Mouse (Mus musculus) ES-Bruce4 (cell line): ENCODE results near the gene Traf2. TPM values are rescaled to one million over a fixed set of nuclear protein-coding genes. Genes with fewer than 3 reads are reported as not detected.

ENCODE experiments used
- H3K27ac ChIP-seq: 2 replicates; pipeline ENCODE4 v1.5.1; 2012; ENCODE audit warnings: low read length, inconsistent platforms; ENCODE audit not compliant: insufficient read depth
- H3K27me3 ChIP-seq: 2 replicates; pipeline ENCODE4 v1.6.1; 2012; ENCODE audit warnings: mild to moderate bottlenecking, low read length, inconsistent platforms; ENCODE audit not compliant: control insufficient read depth, poor library complexity, insufficient read depth, severe bottlenecking
- H3K36me3 ChIP-seq: 2 replicates; pipeline ENCODE4 v1.6.1; 2012; ENCODE audit warnings: inconsistent platforms, mild to moderate bottlenecking, low read length, moderate library complexity; ENCODE audit not compliant: control insufficient read depth, poor library complexity, insufficient read depth, severe bottlenecking
- H3K4me1 ChIP-seq: one replicate; pipeline ENCODE4 v1.8.1; 2011; ENCODE audit warnings: low read length; ENCODE audit not compliant: control insufficient read depth, insufficient read depth
- H3K4me3 ChIP-seq: 2 replicates; pipeline ENCODE4 v1.5.1; 2011; ENCODE audit warnings: low read depth, mild to moderate bottlenecking, low read length
- H3K9ac ChIP-seq: 2 replicates; pipeline ENCODE4 v1.6.1; 2012; ENCODE audit warnings: low read depth, mild to moderate bottlenecking, inconsistent platforms; ENCODE audit not compliant: poor library complexity, severe bottlenecking
- H3K9me3 ChIP-seq: replicated peaks from 2 replicates; pipeline ENCODE4 v1.6.1; 2012; ENCODE audit warnings: mild to moderate bottlenecking, low read length, inconsistent platforms; ENCODE audit not compliant: control insufficient read depth, poor library complexity, insufficient read depth, severe bottlenecking
- CTCF ChIP-seq: IDR thresholded peaks from one replicate; pipeline ENCODE4 v1.8.1; 2011; ENCODE audit warnings: low read depth, low read length
- EP300 ChIP-seq: IDR thresholded peaks from 2 replicates; pipeline ENCODE4 v1.6.1; 2011; ENCODE audit warnings: low read depth, low read length; ENCODE audit not compliant: insufficient read depth
- POLR2A ChIP-seq: IDR thresholded peaks from one replicate; pipeline ENCODE4 v1.8.1; 2011; ENCODE audit warnings: low read length; ENCODE audit not compliant: insufficient read depth
- polyA plus RNA-seq: library from polyadenylated mRNA; stranded (reverse); fragments of >200 nt; gene quantifications from 2 replicates; pipeline ENCODE4 v1.2.4, GENCODE M21; 2011; ENCODE audit warnings: low read depth; ENCODE audit not compliant: missing spikeins, insufficient read depth, insufficient read length

The Traf2 gene
- polyA plus RNA-seq, 1 experiment = 9.8 TPM

DNA sequence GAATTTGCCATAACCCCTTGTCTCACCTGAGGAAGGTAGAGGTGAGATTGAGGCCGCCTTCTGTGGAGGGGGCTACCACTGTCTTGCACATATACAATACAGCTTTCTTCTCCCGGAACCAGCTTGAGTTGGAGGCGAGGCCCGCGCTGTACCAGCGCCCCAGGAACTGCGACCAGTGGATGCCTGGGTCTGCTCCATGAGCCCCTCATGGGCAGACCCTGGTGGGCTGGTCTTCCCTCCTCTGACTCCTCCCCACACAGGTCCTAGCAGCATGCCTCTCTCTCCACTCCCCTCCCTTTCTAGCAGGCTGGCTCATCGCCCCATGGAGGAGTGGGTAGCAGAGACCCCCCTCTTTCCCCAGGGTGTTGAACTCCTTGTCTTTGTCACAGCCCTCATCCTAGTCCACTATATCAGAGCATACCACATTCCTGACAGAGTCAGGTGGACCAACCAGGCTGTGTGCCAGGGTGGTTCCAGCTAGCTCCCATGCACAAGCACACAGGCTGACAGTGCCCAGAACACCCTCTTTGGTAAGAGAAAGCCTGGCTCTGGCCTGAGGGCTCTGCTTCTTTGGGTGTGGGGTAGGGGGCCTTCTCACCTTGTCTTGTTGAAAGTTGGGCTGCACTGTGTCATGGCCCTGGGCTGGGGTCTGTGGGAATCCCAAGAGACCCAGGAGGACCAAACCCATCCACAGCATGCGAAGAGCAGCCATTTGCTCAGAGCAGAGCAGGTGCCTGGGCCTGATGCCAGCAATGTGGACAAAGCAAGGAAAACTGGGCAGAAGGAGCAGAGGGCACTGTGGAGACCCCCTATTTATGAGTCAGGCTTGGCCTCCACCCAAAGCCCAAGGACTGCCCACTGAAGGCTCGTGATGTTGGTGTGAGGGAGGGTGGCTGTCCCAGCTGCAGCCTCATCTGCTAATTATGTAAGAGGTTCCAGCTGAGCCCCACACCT, 77.5 kb downstream of the Traf2 start:
- no peak overlapping the region for H3K9ac ChIP-seq
- H3K27me3 ChIP-seq = no peaks in the 10 kb centered on the region
- TF ChIP-seq EP300 (no peak), CTCF (no peak), POLR2A (no peak)
- no peaks in the 10 kb centered on the region for H3K9me3 ChIP-seq
- no peaks in the 10 kb centered on the region for H3K4me1 ChIP-seq
- H3K36me3 ChIP-seq = no peaks in the 10 kb centered on the region
- no peak overlapping the region for H3K4me3 ChIP-seq
- no peak overlapping the region for H3K27ac ChIP-seq

Other genes with a start within 250 kb of the Traf2 start
- 2.7 and 4.2 TPM in 2 replicates for gene Grin1, start 227.8 kb downstream of the Traf2 start, polyA plus RNA-seq
- gene Man1b1, start 214.6 kb downstream of the Traf2 start, polyA plus RNA-seq = 45.6 and 57.3 TPM in 2 replicates
- gene Dpp7, start 190.6 kb downstream of the Traf2 start, polyA plus RNA-seq = 27.8 and 29.4 TPM in 2 replicates
- 49.8 and 51.1 TPM in 2 replicates for gene Uap1l1, start 181.3 kb downstream of the Traf2 start, polyA plus RNA-seq
- gene Sapcd2, start 174.6 kb downstream of the Traf2 start, polyA plus RNA-seq = 19.2 and 22.4 TPM in 2 replicates
- 4.2 and 5.6 TPM in 2 replicates for gene Entpd2, start 151.1 kb downstream of the Traf2 start, polyA plus RNA-seq
- 29.7 and 40.9 TPM in 2 replicates for gene Npdc1, start 147.6 kb downstream of the Traf2 start, polyA plus RNA-seq
- gene Fut7, start 123.7 kb downstream of the Traf2 start, polyA plus RNA-seq = not detected in 2 replicates
- gene Abca2, start 118.2 kb downstream of the Traf2 start, polyA plus RNA-seq = 14.0 and 14.2 TPM in 2 replicates
- not detected in 2 replicates for gene Clic3, start 90.1 kb downstream of the Traf2 start, polyA plus RNA-seq
- 3.7 and 5.7 TPM in 2 replicates for gene Paxx, start 85.8 kb downstream of the Traf2 start, polyA plus RNA-seq
- gene Ptgds, start 76.9 kb downstream of the Traf2 start, polyA plus RNA-seq = 0.57 TPM in 1 of 2 replicates, not detected in the other
- not detected in 2 replicates for gene Lcn12, start 53.0 kb downstream of the Traf2 start, polyA plus RNA-seq
- 16.4 and 18.4 TPM in 2 replicates for gene Fbxw5, start 46.2 kb downstream of the Traf2 start, polyA plus RNA-seq
- gene C8g, start 45.2 kb downstream of the Traf2 start, polyA plus RNA-seq = 3.5 and 4.9 TPM in 2 replicates
- 107 and 122 TPM in 2 replicates for gene Edf1, start 10.9 kb upstream of the Traf2 start, polyA plus RNA-seq
- gene Mamdc4, start 27.9 kb upstream of the Traf2 start, polyA plus RNA-seq = 0.65 and 3.7 TPM in 2 replicates
- gene Phpt1, start 28.3 kb upstream of the Traf2 start, polyA plus RNA-seq = 37.0 and 47.9 TPM in 2 replicates
- 0.55 and 0.70 TPM in 2 replicates for gene Ajm1, start 34.8 kb upstream of the Traf2 start, polyA plus RNA-seq
- 72.5 and 80.2 TPM in 2 replicates for gene Rabl6, start 61.6 kb upstream of the Traf2 start, polyA plus RNA-seq
- gene Ccdc183, start 70.7 kb upstream of the Traf2 start, polyA plus RNA-seq = not detected in 2 replicates
- 12.3 and 13.4 TPM in 2 replicates for gene Tmem141, start 75.1 kb upstream of the Traf2 start, polyA plus RNA-seq
- not detected in 2 replicates for gene Fcna, start 81.1 kb upstream of the Traf2 start, polyA plus RNA-seq
- not detected in 2 replicates for gene Lcn8, start 106.2 kb upstream of the Traf2 start, polyA plus RNA-seq
- gene Lcn5, start 111.0 kb upstream of the Traf2 start, polyA plus RNA-seq = not detected in 2 replicates
- not detected in 2 replicates for gene Lcn6, start 129.8 kb upstream of the Traf2 start, polyA plus RNA-seq
- gene Lcn10, start 135.8 kb upstream of the Traf2 start, polyA plus RNA-seq = not detected in 2 replicates
- gene Obp2a, start 153.1 kb upstream of the Traf2 start, polyA plus RNA-seq = not detected in 2 replicates
- 10.5 and 17.0 TPM in 2 replicates for gene Bmyc, start 159.8 kb upstream of the Traf2 start, polyA plus RNA-seq
- not detected in 2 replicates for gene Obp2b, start 190.1 kb upstream of the Traf2 start, polyA plus RNA-seq
- gene Lcn3, start 218.6 kb upstream of the Traf2 start, polyA plus RNA-seq = not detected in 2 replicates
- not detected in 2 replicates for gene Lcn11, start 230.1 kb upstream of the Traf2 start, polyA plus RNA-seq
- not detected in 2 replicates for gene Gm13539, start 235.3 kb upstream of the Traf2 start, polyA plus RNA-seq